Mouse (Mus musculus) kidney, adult 2 months (tissue): Measurements from ENCODE around the gene Kif1bp.

ENCODE experiments used
- CTCF ChIP-seq: fragments of 200-500 bp; conservative IDR thresholded peaks from 2 replicates; pipeline ENCODE4 v1.5.1; 2011; ENCODE audit warnings: low read depth, mild to moderate bottlenecking, control low read depth, low read length, moderate library complexity, mixed read lengths; ENCODE audit not compliant: insufficient read depth, insufficient read length
- POLR2A ChIP-seq: fragments of 200-500 bp; IDR thresholded peaks from one replicate; pipeline ENCODE4 v1.6.1; 2011; ENCODE audit warnings: low read depth, low read length, control low read depth

- no peak for TF ChIP-seq POLR2A
- TF ChIP-seq CTCF, result no peak
Measured at GRCm38 (mm10) chr10:62546441-62546840, 31.8 kb downstream of the Kif1bp start.
